Mouse (Mus musculus): ENCODE data around the gene Atl1. TPM values are rescaled to one million over a fixed set of nuclear protein-coding genes. Genes with fewer than 3 reads are reported as not detected.

The Atl1 gene
- polyA plus RNA-seq, 1 experiment from 2014 or later = 132 TPM

DNA sequence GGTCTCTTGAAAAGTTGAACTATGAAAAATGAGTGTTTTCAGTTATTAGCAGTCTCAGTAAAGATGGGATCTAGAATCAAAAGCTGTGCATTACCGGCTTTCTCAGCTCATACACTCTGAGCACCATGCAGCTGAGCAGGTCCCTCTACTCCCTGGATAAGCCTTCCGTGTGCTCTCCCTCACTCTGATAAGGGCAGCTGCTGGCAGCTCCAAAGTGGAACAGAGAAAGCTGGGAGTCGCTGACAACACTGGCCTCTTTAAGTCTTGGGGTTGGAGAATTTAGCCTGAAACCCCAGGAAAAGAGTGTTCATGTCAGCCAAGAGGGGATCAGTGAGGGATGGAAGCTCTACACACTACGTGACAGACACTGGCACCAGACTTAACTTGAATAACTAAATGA lies 33.6 kb upstream of the Atl1 start:
- Histone ChIP-seq H3K4me2 (no peak overlapping the region), H3K9me3 (no peaks in the 10 kb centered on the region), H3K4me3 (no peak overlapping the region), H3K4me1 (replicated peaks) (no peaks in the 10 kb centered on the region), H3K9ac (no peak overlapping the region), H3K36me3 (peaks cover 10% of the 10 kb centered on the region), H3K27me3 (no peaks in the 10 kb centered on the region), H3K27ac (replicated peaks) (no peak overlapping the region)
- 91% methylated on average over 4 of the region's 4 CpGs for WGBS
- no peak for ATAC-seq (ENCODE audit: low FRiP score, low read depth)

DNA sequence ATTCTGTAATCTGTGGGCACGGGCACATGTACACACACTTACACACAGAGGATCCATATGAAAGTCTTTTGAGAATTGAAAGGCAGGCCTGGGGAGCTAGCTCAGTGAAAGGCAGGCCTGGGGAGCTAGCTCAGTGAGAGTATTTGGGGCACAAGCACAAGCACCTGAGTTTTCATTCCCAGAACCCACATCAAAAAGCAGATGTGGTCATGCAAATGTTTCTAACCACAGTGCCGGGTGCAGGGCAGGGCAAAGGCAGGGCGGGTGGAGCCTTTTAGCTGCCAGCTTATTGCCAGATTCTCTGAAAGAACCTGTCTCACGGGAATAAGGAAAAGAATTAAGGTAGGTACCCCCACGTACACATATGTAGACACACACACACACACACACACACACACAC lies 28.9 kb upstream of the Atl1 start:
- H3K4me1 ChIP-seq (replicated peaks) = no peaks in the 10 kb centered on the region
- ATAC-seq (ENCODE audit: low FRiP score, low read depth) = no peak
- H3K36me3 ChIP-seq = no peaks in the 10 kb centered on the region

DNA sequence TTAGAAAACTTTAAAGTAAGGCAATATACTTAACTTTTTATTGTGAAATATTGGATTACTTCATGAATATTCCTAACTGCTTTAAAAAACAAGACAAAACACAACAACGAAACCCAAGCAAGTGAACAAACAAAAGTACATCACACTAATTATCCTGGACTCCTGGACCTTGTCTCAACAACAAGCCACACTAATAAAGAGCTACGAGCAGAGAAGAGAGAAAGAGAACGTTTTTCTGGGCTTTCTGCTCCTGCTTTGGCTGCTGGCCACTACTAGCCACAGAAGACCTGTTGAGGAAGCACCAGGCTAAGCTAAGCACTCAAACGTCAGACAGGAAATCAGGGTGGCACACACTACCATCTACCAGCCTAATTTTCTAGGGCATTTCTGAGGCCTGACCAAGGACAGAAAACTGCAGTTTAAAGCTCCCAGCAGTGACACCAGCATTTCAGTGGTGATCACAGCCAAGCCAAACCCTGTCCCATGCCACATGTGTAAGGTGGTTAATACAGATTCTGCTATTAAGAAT lies 28.2 kb upstream of the Atl1 start:
- Histone ChIP-seq H3K4me3 (no peak overlapping the region), H3K27ac (replicated peaks) (no peak overlapping the region), H3K36me3 (no peaks in the 10 kb centered on the region), H3K27me3 (no peaks in the 10 kb centered on the region), H3K9me3 (no peaks in the 10 kb centered on the region), H3K9ac (no peak overlapping the region), H3K4me2 (no peak overlapping the region), H3K4me1 (replicated peaks) (no peaks in the 10 kb centered on the region)
- WGBS = 61% methylated on average over 4 of the region's 4 CpGs
- ATAC-seq (ENCODE audit: low FRiP score, low read depth) = no peak

More for the DNA sequence above, 28.9 kb upstream of the Atl1 start:
- no peaks in the 10 kb centered on the region for H3K9me3 ChIP-seq
- H3K4me2 ChIP-seq = no peak overlapping the region
- no peak overlapping the region for H3K4me3 ChIP-seq
- no peak overlapping the region for H3K27ac ChIP-seq (replicated peaks)
- no peak overlapping the region for H3K9ac ChIP-seq
- WGBS = 80% methylated on average over 5 of the region's 5 CpGs
- H3K27me3 ChIP-seq = no peaks in the 10 kb centered on the region

DNA sequence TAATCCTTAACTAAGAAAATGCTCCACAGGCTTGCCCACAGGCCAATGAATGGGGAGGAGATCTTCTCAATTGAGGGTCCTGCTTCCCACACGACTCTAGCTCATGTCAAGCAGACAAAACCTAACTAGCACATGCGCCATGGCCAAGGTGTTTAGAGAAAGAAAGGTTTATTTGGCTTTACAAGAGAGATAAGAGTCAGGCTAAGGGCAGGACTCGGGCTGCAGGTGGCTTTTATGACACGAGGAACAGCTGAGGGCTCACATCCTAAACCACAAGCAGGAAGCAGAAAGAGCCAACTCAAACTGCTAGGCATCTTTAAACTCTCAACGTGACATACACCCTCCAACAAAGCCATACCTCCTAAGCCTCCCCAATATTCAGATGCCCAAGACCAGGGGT lies 25.1 kb upstream of the Atl1 start:
- Histone ChIP-seq H3K9ac (no peak overlapping the region), H3K36me3 (peaks cover 11% of the 10 kb centered on the region; the same call in 1 of the 2 replicates), H3K4me1 (replicated peaks) (no peaks in the 10 kb centered on the region), H3K27ac (replicated peaks) (no peak overlapping the region), H3K9me3 (no peaks in the 10 kb centered on the region), H3K4me3 (no peak overlapping the region), H3K27me3 (no peaks in the 10 kb centered on the region), H3K4me2 (no peak overlapping the region)
- no peak for ATAC-seq (ENCODE audit: low FRiP score, low read depth)
- WGBS = 87% methylated on average over 5 of the region's 5 CpGs

DNA sequence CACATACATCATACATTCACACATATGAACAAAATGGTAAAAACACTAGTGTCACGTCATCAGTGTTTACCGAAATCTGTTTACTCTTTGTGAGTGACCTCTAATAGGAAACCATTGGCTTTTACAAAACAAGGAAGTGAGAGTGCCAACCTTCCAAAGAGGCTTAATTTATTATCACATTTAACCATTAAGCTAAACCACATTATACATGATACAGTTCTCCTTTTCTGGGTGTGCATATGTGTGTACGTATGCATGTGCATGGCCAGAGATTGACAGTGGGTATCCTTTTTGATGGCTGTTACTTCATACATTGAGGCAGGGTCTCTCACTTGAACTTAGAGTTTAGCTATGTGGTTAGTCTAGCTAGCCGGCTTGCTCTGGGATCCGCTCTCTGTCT lies 20.8 kb upstream of the Atl1 start:
- H3K4me3 ChIP-seq = no peak overlapping the region
- peaks cover 11% of the 10 kb centered on the region; the same call in 1 of the 2 replicates for H3K36me3 ChIP-seq
- no peaks in the 10 kb centered on the region for H3K27me3 ChIP-seq
- H3K9ac ChIP-seq = no peak overlapping the region
- ATAC-seq (ENCODE audit: low FRiP score, low read depth) = no peak
- H3K27ac ChIP-seq (replicated peaks) = no peak overlapping the region
- no peaks in the 10 kb centered on the region for H3K4me1 ChIP-seq (replicated peaks)
- H3K4me2 ChIP-seq = no peak overlapping the region
- 95% methylated on average over 5 of the region's 5 CpGs for WGBS
- H3K9me3 ChIP-seq = no peaks in the 10 kb centered on the region

DNA sequence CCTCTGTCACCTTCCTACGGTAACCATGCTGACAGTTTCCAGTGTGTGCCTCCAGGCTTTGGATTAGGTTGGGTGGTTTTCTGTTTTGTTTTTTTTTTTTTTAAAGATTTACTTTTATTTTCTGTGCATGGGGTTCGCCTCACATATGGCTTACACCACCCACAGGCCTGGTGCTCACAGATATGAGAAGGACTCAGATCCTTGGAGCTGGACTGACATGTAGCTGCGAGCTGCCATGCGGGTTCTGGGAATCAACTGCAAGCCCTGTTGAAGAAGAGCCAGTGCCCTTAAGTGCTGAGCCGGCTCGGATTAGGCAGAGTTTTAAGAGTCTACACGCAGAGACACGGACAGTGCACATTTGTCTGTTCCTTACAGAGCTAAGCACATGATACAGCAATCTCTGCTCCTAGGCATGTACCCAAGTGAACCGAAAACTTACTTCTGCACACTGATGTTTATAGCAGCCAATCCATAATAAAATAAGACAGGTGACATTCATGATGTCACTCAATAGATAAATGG lies 14.5 kb upstream of the Atl1 start:
- Histone ChIP-seq H3K36me3 (no peaks in the 10 kb centered on the region), H3K4me1 (replicated peaks) (peaks cover 19% of the 10 kb centered on the region), H3K4me2 (no peak overlapping the region), H3K9me3 (no peaks in the 10 kb centered on the region), H3K27ac (replicated peaks) (no peak overlapping the region), H3K4me3 (no peak overlapping the region), H3K9ac (no peak overlapping the region), H3K27me3 (no peaks in the 10 kb centered on the region)
- WGBS = 85% methylated on average over 9 of the region's 9 CpGs
- ATAC-seq (ENCODE audit: low FRiP score, low read depth) = no peak

DNA sequence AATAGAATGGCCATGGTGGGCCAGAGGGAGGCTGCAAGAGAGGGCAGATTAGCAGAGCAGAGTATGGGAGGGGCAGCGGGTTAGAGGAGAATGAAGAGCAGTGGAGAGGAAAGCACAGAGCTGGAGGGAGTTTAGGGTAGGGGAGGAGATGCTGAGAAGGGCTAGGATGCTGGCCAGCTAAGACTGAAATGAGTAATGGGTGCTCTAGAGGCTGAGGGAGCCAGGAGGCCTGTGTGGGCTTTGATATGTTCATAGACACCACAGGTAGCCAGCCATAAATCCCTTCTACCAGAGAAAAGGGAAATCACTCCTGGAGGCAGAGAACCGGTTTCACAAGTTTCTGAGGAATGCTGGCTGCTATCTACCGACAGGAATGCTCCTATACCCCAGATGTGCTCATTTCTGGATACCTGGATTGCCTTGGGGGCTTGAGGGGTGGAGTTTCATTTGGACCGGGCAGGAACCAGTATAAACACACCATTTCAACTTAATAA lies 13.2 kb upstream of the Atl1 start:
- H3K27ac ChIP-seq (replicated peaks) = no peak overlapping the region
- 9% methylated on average over 4 of the region's 4 CpGs for WGBS
- H3K4me1 ChIP-seq (replicated peaks) = peaks cover 19% of the 10 kb centered on the region
- no peaks in the 10 kb centered on the region for H3K27me3 ChIP-seq
- H3K9ac ChIP-seq = no peak overlapping the region
- no peak overlapping the region for H3K4me2 ChIP-seq
- no peak overlapping the region for H3K4me3 ChIP-seq
- H3K36me3 ChIP-seq = no peaks in the 10 kb centered on the region
- no peaks in the 10 kb centered on the region for H3K9me3 ChIP-seq
- peak; percentile 57; the same call in 1 of the 2 replicates for ATAC-seq (ENCODE audit: low FRiP score, low read depth)

DNA sequence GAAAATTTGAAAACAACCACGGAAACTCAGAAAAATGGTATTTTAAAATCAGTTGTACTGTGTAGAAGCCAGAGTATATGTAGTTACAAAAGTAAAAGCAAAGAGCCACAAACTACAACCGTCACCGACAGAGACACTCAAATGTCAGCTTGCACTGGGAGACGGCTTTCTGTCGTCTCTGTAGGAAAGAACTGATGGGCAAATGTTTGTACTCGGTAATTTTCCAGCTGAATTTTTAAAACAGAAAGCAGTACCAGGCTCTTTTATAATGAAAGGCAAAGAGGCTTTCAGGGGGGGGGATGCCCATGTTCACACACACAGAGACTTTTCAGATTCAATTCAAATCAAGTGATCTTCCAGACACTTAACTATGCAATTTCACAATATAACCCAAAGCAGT lies 12.7 kb upstream of the Atl1 start:
- H3K4me3 ChIP-seq = no peak overlapping the region
- no peaks in the 10 kb centered on the region for H3K9me3 ChIP-seq
- H3K4me2 ChIP-seq = no peak overlapping the region
- no peaks in the 10 kb centered on the region for H3K27me3 ChIP-seq
- H3K4me1 ChIP-seq (replicated peaks) = peaks cover 19% of the 10 kb centered on the region
- no peaks in the 10 kb centered on the region for H3K36me3 ChIP-seq
- 24% methylated on average over 6 of the region's 6 CpGs for WGBS
- no peak for ATAC-seq (ENCODE audit: low FRiP score, low read depth)
- H3K9ac ChIP-seq = no peak overlapping the region
- H3K27ac ChIP-seq (replicated peaks) = no peak overlapping the region

DNA sequence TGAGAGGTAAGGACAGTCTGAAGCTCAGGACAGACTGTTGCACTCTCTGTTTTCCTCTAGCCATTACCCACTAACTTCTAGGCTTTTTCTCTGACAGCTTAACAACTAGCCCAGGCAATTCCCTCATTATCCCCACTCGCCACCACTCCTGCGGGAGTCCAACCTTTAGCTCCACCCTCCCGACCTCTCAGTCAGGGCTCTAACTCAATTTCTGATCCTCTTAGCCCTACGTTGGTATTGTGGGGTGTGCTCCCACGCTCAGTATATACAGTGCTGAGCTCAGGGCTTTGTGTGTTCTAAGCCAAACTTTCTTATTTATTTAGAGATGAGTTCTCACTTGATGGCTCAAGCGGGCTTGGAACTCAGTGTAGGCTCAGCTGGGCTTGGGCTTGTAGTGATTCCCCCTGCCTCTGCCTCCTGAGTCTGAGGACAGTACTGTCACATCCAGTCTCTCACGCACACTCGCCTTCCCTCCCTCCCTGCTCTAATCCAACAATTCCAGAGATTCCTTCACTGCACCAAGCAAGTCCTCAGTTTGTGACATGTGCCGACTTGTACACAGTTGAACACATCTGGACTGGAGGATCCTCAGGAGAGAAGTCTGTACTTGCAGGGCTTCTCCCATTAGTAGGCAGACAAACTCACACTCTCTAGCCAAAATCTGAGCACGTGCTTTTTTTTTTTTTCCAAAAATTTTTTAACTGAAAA lies 11.1 kb upstream of the Atl1 start:
- Histone ChIP-seq H3K4me3 (no peak overlapping the region), H3K4me1 (replicated peaks) (peaks cover 19% of the 10 kb centered on the region), H3K36me3 (no peaks in the 10 kb centered on the region), H3K9me3 (no peaks in the 10 kb centered on the region), H3K27ac (replicated peaks) (no peak overlapping the region), H3K27me3 (no peaks in the 10 kb centered on the region), H3K9ac (no peak overlapping the region), H3K4me2 (no peak overlapping the region)
- 49% methylated on average over 10 of the region's 10 CpGs for WGBS
- no peak for ATAC-seq (ENCODE audit: low FRiP score, low read depth)

DNA sequence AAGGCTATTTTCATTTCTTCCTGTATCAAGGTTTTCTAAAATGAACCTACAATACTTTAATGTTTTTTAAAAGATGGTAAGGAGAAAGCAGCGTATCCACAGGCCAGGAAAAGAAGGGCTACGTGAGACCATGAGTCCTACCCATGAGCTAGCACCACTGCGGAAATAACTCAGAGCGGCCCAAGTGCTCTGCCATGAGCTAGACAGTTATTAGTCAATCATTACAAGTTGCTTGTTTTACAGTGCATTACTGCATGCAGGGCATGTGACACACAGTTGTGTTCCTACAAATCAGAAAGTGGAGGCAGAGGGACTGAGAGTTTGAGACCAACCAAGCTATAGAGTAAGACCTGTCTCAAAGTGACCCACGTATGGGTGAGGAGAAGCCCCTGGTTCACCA lies 8.4 kb upstream of the Atl1 start:
- Histone ChIP-seq H3K4me2 (no peak overlapping the region), H3K4me1 (replicated peaks) (peaks cover 30% of the 10 kb centered on the region), H3K9ac (no peak overlapping the region), H3K36me3 (no peaks in the 10 kb centered on the region), H3K27ac (replicated peaks) (no peak overlapping the region), H3K4me3 (no peak overlapping the region), H3K9me3 (no peaks in the 10 kb centered on the region), H3K27me3 (no peaks in the 10 kb centered on the region)
- WGBS = 98% methylated on average over 5 of the region's 5 CpGs
- ATAC-seq (ENCODE audit: low FRiP score, low read depth) = no peak

DNA sequence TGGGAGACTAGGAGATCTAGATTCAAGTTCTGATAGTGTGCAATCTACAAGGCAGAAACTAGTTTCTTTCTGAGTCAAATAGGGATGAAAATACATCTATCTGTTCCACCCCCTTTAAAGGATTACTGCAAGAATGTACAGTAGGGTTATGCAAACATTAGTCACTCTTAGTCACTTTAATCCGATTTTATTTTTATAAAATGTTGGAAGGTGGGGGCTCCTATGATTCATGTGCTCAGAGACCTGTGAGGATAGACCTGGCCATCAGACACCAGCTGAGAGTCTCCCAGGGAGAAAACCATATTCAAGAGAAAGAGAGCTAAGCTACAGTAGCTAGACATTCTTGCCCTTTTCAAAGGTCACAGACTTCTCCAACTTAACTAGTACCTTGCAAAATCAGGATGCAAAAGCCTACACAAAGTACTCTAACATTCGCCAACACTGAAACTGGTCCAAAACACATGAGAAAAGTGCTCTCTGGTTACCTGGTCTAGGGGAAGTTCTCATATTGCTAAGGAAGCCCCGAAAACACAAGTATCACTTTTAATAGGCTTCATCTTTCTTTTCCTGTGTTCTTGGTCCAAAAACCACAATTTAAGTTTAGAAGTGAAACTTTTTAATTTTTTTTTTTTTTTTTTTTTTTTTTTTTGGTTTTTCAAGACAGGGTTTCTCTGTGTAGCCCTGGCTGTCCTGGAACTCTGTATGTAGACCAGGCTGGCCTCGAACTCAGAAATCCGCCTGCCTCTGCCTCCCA lies 7.1 kb upstream of the Atl1 start:
- no peak for ATAC-seq (ENCODE audit: low FRiP score, low read depth)
- no peaks in the 10 kb centered on the region for H3K9me3 ChIP-seq
- peaks cover 30% of the 10 kb centered on the region for H3K4me1 ChIP-seq (replicated peaks)
- H3K4me2 ChIP-seq = no peak overlapping the region
- no peaks in the 10 kb centered on the region for H3K27me3 ChIP-seq
- H3K4me3 ChIP-seq = no peak overlapping the region
- H3K36me3 ChIP-seq = no peaks in the 10 kb centered on the region
- 95% methylated on average over 5 of the region's 5 CpGs for WGBS
- no peak overlapping the region for H3K27ac ChIP-seq (replicated peaks)
- H3K9ac ChIP-seq = no peak overlapping the region

DNA sequence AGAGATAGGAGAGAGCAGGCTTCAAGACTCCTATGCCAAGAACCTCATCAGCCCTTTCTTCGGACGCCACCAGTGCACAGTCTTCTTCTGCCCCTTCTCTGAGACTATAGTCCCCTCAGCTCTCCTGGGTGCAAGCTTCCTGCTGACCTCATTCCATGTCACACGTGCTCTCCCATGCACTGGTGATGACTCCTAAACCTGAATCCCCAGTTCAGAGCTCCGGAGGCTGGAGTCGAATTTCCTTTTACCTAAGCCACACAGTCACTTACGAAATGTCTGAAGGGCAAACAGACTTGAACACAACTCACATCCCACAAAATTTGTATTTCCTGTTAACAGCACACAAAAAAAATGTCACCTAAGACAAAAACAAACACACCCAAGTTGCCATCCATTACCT lies 4.6 kb upstream of the Atl1 start:
- H3K4me1 ChIP-seq (replicated peaks) = peaks cover 37% of the 10 kb centered on the region
- no peak overlapping the region for H3K27ac ChIP-seq (replicated peaks)
- H3K4me3 ChIP-seq = no peak overlapping the region
- no peak overlapping the region for H3K4me2 ChIP-seq
- ATAC-seq (ENCODE audit: low FRiP score, low read depth) = no peak
- H3K27me3 ChIP-seq = no peaks in the 10 kb centered on the region
- no peak overlapping the region for H3K9ac ChIP-seq
- no peaks in the 10 kb centered on the region for H3K36me3 ChIP-seq
- WGBS = 90% methylated on average over 6 of the region's 6 CpGs
- no peaks in the 10 kb centered on the region for H3K9me3 ChIP-seq
